In genomic region chr2:66094622-66095181, GRCm38 (mm10) we compare ENCODE assay signal across 25 mouse cellular contexts. TPM values are rescaled to one million over a fixed set of nuclear protein-coding genes. Genes with fewer than 3 reads are reported as not detected.
DNase-seq lines count a peak whose midpoint lies in the region; ATAC-seq and TF ChIP-seq lines count a peak whose summit lies in the region.
"Had no signal": no experiment of that assay in that cellular context is flagged by ENCODE, and none has a peak within 500 bp of the region (broad histone marks: within the 10 kb centered on the region; RNA-seq: fewer than 3 reads in every experiment).

No protein-coding gene starts in this region.

- H3K9ac ChIP-seq in forebrain, embryonic 14.5 days (ENCODE audit: low read length), result no peak overlapping the region
- H3K9ac ChIP-seq in forebrain, embryonic 16.5 days (replicated peaks; ENCODE audit: low read depth, low read length), result no peak overlapping the region
- no peak overlapping the region for H3K9ac ChIP-seq in lung, embryonic 14.5 days
- no peak overlapping the region for H3K9ac ChIP-seq in embryonic facial prominence, embryonic 14.5 days (ENCODE audit: low read depth, low read length)
- H3K9ac ChIP-seq: embryonic facial prominence, embryonic 13.5 days; forebrain, embryonic 15.5 days; heart, embryonic 12.5 days; hindbrain, embryonic 14.5 days had no signal

- H3K9me3 ChIP-seq in forebrain, embryonic 14.5 days (replicated peaks; ENCODE audit: control insufficient read depth, low read length), result no peaks in the 10 kb centered on the region
- H3K9me3 ChIP-seq in forebrain, embryonic 16.5 days (ENCODE audit: control insufficient read depth, low read length), result no peaks in the 10 kb centered on the region
- H3K9me3 ChIP-seq in lung, embryonic 14.5 days (ENCODE audit: low read depth, low read length), result no peaks in the 10 kb centered on the region
- no peaks in the 10 kb centered on the region for H3K9me3 ChIP-seq in embryonic facial prominence, embryonic 14.5 days (ENCODE audit: control insufficient read depth, low read length)
- H3K9me3 ChIP-seq: embryonic facial prominence, embryonic 13.5 days; forebrain, embryonic 10.5 days; forebrain, embryonic 15.5 days; heart, embryonic 12.5 days; hindbrain, embryonic 10.5 days had no signal

- no peak overlapping the region for H3K27ac ChIP-seq in forebrain, embryonic 14.5 days (ENCODE audit: low read depth, low read length)
- H3K27ac ChIP-seq in forebrain, embryonic 16.5 days (ENCODE audit: low read length), result no peak overlapping the region
- H3K27ac ChIP-seq in lung, embryonic 14.5 days (ENCODE audit: low read depth), result peak overlapping the region; percentile 51; the same call in 1 of the 2 replicates
- H3K27ac ChIP-seq in embryonic facial prominence, embryonic 14.5 days (replicated peaks; ENCODE audit: low read depth, low read length), result no peak overlapping the region
- H3K27ac ChIP-seq: embryonic facial prominence, embryonic 13.5 days; forebrain, embryonic 10.5 days; forebrain, embryonic 15.5 days; hindbrain, embryonic 10.5 days; hindbrain, embryonic 14.5 days had no signal

- DNase-seq in forebrain, embryonic 14.5 days (ENCODE audit: low spot score), result peak; percentile 56
- DNase-seq in lung, embryonic 14.5 days, result peak; percentile 38
- DNase-seq in lung, adult 18-20 months, result no peak
- DNase-seq in MN1 (ENCODE audit: low spot score), result peak; percentile 68
- peak; percentile 24 for DNase-seq in embryonic facial prominence, embryonic 14.5 days (ENCODE audit: low spot score)
- DNase-seq in gastrocnemius, postnatal 10 days, result no peak
- DNase-seq in ovary, postnatal 36 days (ENCODE audit: low spot score), result no peak
- DNase-seq: adrenal gland, adult 8-10 months; adrenal gland, postnatal 36 days; cerebellum, adult 11 months; cerebellum, adult 8-10 months; cerebellum, postnatal 14 days; embryo, embryonic 11 days; gastrocnemius, postnatal 14 days had no signal

- no peak overlapping the region for H3K4me3 ChIP-seq in forebrain, embryonic 14.5 days (ENCODE audit: low read depth, low read length)
- H3K4me3 ChIP-seq in forebrain, embryonic 16.5 days (replicated peaks; ENCODE audit: low read length), result no peak overlapping the region
- H3K4me3 ChIP-seq in lung, embryonic 14.5 days (ENCODE audit: low read depth, low read length), result no peak overlapping the region
- no peak overlapping the region for H3K4me3 ChIP-seq in embryonic facial prominence, embryonic 14.5 days (ENCODE audit: low read depth, low read length)
- H3K4me3 ChIP-seq: embryonic facial prominence, embryonic 13.5 days; erythroblast, embryonic 14.5 days; forebrain, embryonic 10.5 days; forebrain, embryonic 15.5 days; heart, embryonic 12.5 days; hindbrain, embryonic 10.5 days had no signal

- TF ChIP-seq CTCF in lung, embryonic 14.5 days (IDR thresholded peaks at IDR 0.05; ENCODE audit: low read depth), result no peak

- 40% methylated on average over 4 of the region's 4 CpGs for WGBS in forebrain, embryonic 14.5 days
- WGBS in forebrain, embryonic 16.5 days, result 37% methylated on average over 4 of the region's 4 CpGs
- WGBS in lung, embryonic 14.5 days, result 22% methylated on average over 4 of the region's 4 CpGs
- 35% methylated on average over 4 of the region's 4 CpGs for WGBS in embryonic facial prominence, embryonic 14.5 days

- no peaks in the 10 kb centered on the region for H3K27me3 ChIP-seq in forebrain, embryonic 14.5 days (replicated peaks; ENCODE audit: control insufficient read depth, insufficient read depth, low read length)
- H3K27me3 ChIP-seq in forebrain, embryonic 16.5 days (replicated peaks; ENCODE audit: control insufficient read depth, insufficient read depth, low read length), result no peaks in the 10 kb centered on the region
- no peaks in the 10 kb centered on the region for H3K27me3 ChIP-seq in lung, embryonic 14.5 days (ENCODE audit: insufficient read depth, low read length)
- H3K27me3 ChIP-seq in embryonic facial prominence, embryonic 14.5 days (replicated peaks; ENCODE audit: control insufficient read depth, insufficient read depth, low read length), result peaks cover 31% of the 10 kb centered on the region
- H3K27me3 ChIP-seq: forebrain, embryonic 15.5 days; heart, embryonic 12.5 days had no signal

- H3K36me3 ChIP-seq in forebrain, embryonic 14.5 days (ENCODE audit: control insufficient read depth, insufficient read depth, low read length), result no peaks in the 10 kb centered on the region
- H3K36me3 ChIP-seq in forebrain, embryonic 16.5 days (ENCODE audit: control insufficient read depth, insufficient read depth), result no peaks in the 10 kb centered on the region
- no peaks in the 10 kb centered on the region for H3K36me3 ChIP-seq in lung, embryonic 14.5 days (ENCODE audit: insufficient read depth)
- no peaks in the 10 kb centered on the region for H3K36me3 ChIP-seq in embryonic facial prominence, embryonic 14.5 days (ENCODE audit: control insufficient read depth, insufficient read depth, low read length)
- H3K36me3 ChIP-seq: embryonic facial prominence, embryonic 13.5 days; forebrain, embryonic 10.5 days; forebrain, embryonic 15.5 days; heart, embryonic 12.5 days; hindbrain, embryonic 10.5 days had no signal

- H3K4me2 ChIP-seq in forebrain, embryonic 14.5 days (ENCODE audit: low read length), result no peak overlapping the region
- no peak overlapping the region for H3K4me2 ChIP-seq in forebrain, embryonic 16.5 days (ENCODE audit: low read length)
- H3K4me2 ChIP-seq in lung, embryonic 14.5 days, result no peak overlapping the region
- no peak overlapping the region for H3K4me2 ChIP-seq in embryonic facial prominence, embryonic 14.5 days (ENCODE audit: low read depth, low read length)
- H3K4me2 ChIP-seq: embryonic facial prominence, embryonic 13.5 days; forebrain, embryonic 15.5 days; heart, embryonic 12.5 days; hindbrain, embryonic 14.5 days had no signal

- ATAC-seq in forebrain, embryonic 14.5 days, result no peak
- no peak for ATAC-seq in forebrain, embryonic 16.5 days
- peak; percentile 78 for ATAC-seq in lung, embryonic 14.5 days (ENCODE audit: insufficient read depth)
- no peak for ATAC-seq in embryonic facial prominence, embryonic 14.5 days (ENCODE audit: low read depth)
- ATAC-seq: forebrain, embryonic 15.5 days had no signal

- no peaks in the 10 kb centered on the region for H3K4me1 ChIP-seq in forebrain, embryonic 14.5 days (ENCODE audit: control insufficient read depth, insufficient read depth, low read length)
- H3K4me1 ChIP-seq in forebrain, embryonic 16.5 days (replicated peaks; ENCODE audit: control insufficient read depth, insufficient read depth, low read length), result 0 out of 2 replicates have a peak, but pooled peaks cover 2% of the 10 kb centered on the region
- 0 out of 2 replicates have a peak, but pooled peaks cover 4% of the 10 kb centered on the region for H3K4me1 ChIP-seq in lung, embryonic 14.5 days (ENCODE audit: insufficient read depth)
- peaks cover 6% of the 10 kb centered on the region; the same call in 1 of the 2 replicates for H3K4me1 ChIP-seq in embryonic facial prominence, embryonic 14.5 days (ENCODE audit: control insufficient read depth, insufficient read depth, low read length)

RNA-seq across cellular contexts. Expression of gene Galnt3, which starts 30.1 kb away (rescaled TPM):
- polyA plus RNA-seq in forebrain, embryonic 14.5 days (2014; fragmentation: Nextera tagmentation; extraction: Ambion mirVana), result 0.63 and 1.6 TPM in 2 replicates
- 0.24 and 0.60 TPM in 2 replicates for polyA plus RNA-seq in forebrain, embryonic 16.5 days (2015; fragmentation: Nextera tagmentation; extraction: Ambion mirVana)
- polyA plus RNA-seq in lung, embryonic 14.5 days (2014; fragmentation: Nextera tagmentation; extraction: Ambion mirVana), result 11.2 and 12.4 TPM in 2 replicates
- 3.9 and 5.1 TPM in 2 replicates for polyA plus RNA-seq in embryonic facial prominence, embryonic 14.5 days (2014; fragmentation: Nextera tagmentation; extraction: Ambion mirVana)
- total RNA-seq in gastrocnemius, postnatal 10 days (2021), result 1 to 10 TPM in 1 of 2 experiments, not detected in 1; 2.0 TPM
- total RNA-seq: gastrocnemius, postnatal 14 days; heart, adult 8-10 months; heart, postnatal 25 days; MEL had no signal
- polyA plus RNA-seq: erythroblast, embryonic 14.5 days had no signal

Comparison
In these comparisons a context has a peak if more than half of its experiments do, and no peak if none do; other contexts are left out.
1. DNase-seq: peak in forebrain, embryonic 14.5 days (single experiment), lung, embryonic 14.5 days (single experiment), MN1 (single experiment) and embryonic facial prominence, embryonic 14.5 days (single experiment); none in lung, adult 18-20 months (0 of 2), gastrocnemius, postnatal 10 days (single experiment) and ovary, postnatal 36 days (single experiment).